Mouse (Mus musculus) liver, embryonic 14 days (tissue): ENCODE data around the gene Rfwd3. TPM values are rescaled to one million over a fixed set of nuclear protein-coding genes. Genes with fewer than 3 reads are reported as not detected.

Experiments
- polyA plus RNA-seq: library from polyadenylated mRNA; depleted of rRNA; stranded (reverse); fragments of >200 nt; gene quantifications from 2 replicates; pipeline ENCODE4 v1.2.3, GENCODE M21; 2012; rRNA removed

Gene Rfwd3
- polyA plus RNA-seq, result 22.9 and 29.5 TPM in 2 replicates

GRCm38 (mm10) chr8:111299821-111300568 is at the start of gene Rfwd3:
Gene Rfwd3, minus strand, starts transcription at chr8:111300222.

GRCm38 (mm10) chr8:111337890-111338347 is 37.9 kb upstream of the Rfwd3 start, which contains the start of gene Mlkl:
Gene Mlkl, minus strand, starts transcription at chr8:111338177.

GRCm38 (mm10) chr8:111258631-111259407 is 41.2 kb downstream of the Rfwd3 start, which contains the start of gene Glg1:
Gene Glg1, minus strand, starts transcription at chr8:111259216.

Other genes starting within 250 kb of the Rfwd3 start
- 5.6 and 7.6 TPM in 2 replicates for gene Exosc6, start 243.9 kb downstream of the Rfwd3 start, polyA plus RNA-seq
- not detected in 2 replicates for gene Clec18a, start 207.8 kb downstream of the Rfwd3 start, polyA plus RNA-seq
- gene Pdpr, start 205.6 kb downstream of the Rfwd3 start, polyA plus RNA-seq, result 1.8 and 1.9 TPM in 2 replicates
- gene Glg1, start 41.0 kb downstream of the Rfwd3 start, polyA plus RNA-seq, result 6.3 and 6.7 TPM in 2 replicates
- 1.7 and 2.7 TPM in 2 replicates for gene Mlkl, start 38.0 kb upstream of the Rfwd3 start, polyA plus RNA-seq
- gene Fa2h, start 93.6 kb upstream of the Rfwd3 start, polyA plus RNA-seq, result 0.02 and 0.03 TPM in 2 replicates
- gene Wdr59, start 221.9 kb upstream of the Rfwd3 start, polyA plus RNA-seq, result 2.7 and 2.8 TPM in 2 replicates
- gene Znrf1, start 235.9 kb upstream of the Rfwd3 start, polyA plus RNA-seq, result 11.3 and 12.5 TPM in 2 replicates